ENCODE assay signal across 16 mouse cellular contexts in the genomic region with DNA sequence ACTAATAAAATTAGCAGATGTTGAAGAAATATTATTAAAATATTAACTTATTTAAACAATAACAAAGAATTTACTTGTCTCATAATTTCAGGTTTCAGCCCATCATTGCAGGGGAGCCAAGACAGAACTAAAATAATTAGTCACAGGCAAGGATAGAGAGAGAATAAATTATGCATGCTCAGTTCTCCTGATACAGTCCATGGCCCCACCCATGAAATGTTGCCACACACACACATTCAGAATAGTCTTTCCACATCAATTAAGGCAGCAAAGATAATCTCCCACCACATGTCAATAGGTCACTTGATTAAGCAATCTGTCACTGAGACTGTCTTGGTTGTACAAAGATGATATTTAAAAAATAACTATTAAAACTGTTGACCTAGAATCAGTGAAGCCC.
"Had no signal": no experiment of that assay in that cellular context is flagged by ENCODE, and none has a peak within 500 bp of the region (broad histone marks: within the 10 kb centered on the region; RNA-seq: fewer than 3 reads in every experiment).

No protein-coding gene starts in this region.

- H3K9ac ChIP-seq: liver, embryonic 12.5 days; liver, embryonic 14.5 days; lung, embryonic 14.5 days; neural tube, embryonic 13.5 days; neural tube, embryonic 15.5 days had no signal

- H3K27me3 ChIP-seq: liver, embryonic 12.5 days; neural tube, embryonic 13.5 days; neural tube, embryonic 15.5 days had no signal

- H3K36me3 ChIP-seq: liver, embryonic 12.5 days; neural tube, embryonic 13.5 days; neural tube, embryonic 15.5 days had no signal

- H3K27ac ChIP-seq: liver, embryonic 12.5 days; liver, embryonic 14.5 days; neural tube, embryonic 13.5 days; neural tube, embryonic 15.5 days had no signal

- H3K4me3 ChIP-seq: liver, embryonic 12.5 days; myocyte; neural tube, embryonic 13.5 days; neural tube, embryonic 15.5 days had no signal

- H3K9me3 ChIP-seq: liver, embryonic 12.5 days; neural tube, embryonic 13.5 days; neural tube, embryonic 15.5 days had no signal

- H3K4me1 ChIP-seq: liver, embryonic 12.5 days; neural tube, embryonic 13.5 days; neural tube, embryonic 15.5 days had no signal

- ATAC-seq: liver, embryonic 12.5 days had no signal

- H3K4me2 ChIP-seq: liver, embryonic 12.5 days; lung, embryonic 14.5 days; neural tube, embryonic 13.5 days; neural tube, embryonic 15.5 days had no signal

- DNase-seq: lung, adult 18-20 months; lung, embryonic 14.5 days; lung, postnatal 10 days; lung, postnatal 4 days; right cerebral cortex, adult 18-20 months; right cerebral cortex, postnatal 25 days; right cerebral cortex, postnatal 4 days; spleen, adult 18-20 months; thymus, adult 18-20 months; thymus, postnatal 14 days; thymus, postnatal 36 days had no signal
